Mouse (Mus musculus): Measurements from ENCODE around the gene Sdk1. TPM values are rescaled to one million over a fixed set of nuclear protein-coding genes. Genes with fewer than 3 reads are reported as not detected.

The Sdk1 gene
- polyA plus RNA-seq, 1 experiment from 2014 or later, result 1.7 TPM

- no peak overlapping the region for H3K4me2 ChIP-seq (ENCODE audit: low read depth, low read length)
- 84% methylated on average over 3 of the region's 3 CpGs for WGBS
- no peak overlapping the region for H3K9ac ChIP-seq (ENCODE audit: low read depth, low read length)
- no peaks in the 10 kb centered on the region for H3K27me3 ChIP-seq (replicated peaks; ENCODE audit: control insufficient read depth, insufficient read depth, low read length)
- ATAC-seq, result no peak
- peaks cover 3% of the 10 kb centered on the region; the same call in 1 of the 2 replicates for H3K36me3 ChIP-seq (ENCODE audit: control insufficient read depth, insufficient read depth, low read length)
- no peaks in the 10 kb centered on the region for H3K4me1 ChIP-seq (ENCODE audit: control insufficient read depth, insufficient read depth, low read length)
- H3K9me3 ChIP-seq (ENCODE audit: control insufficient read depth, low read length), result no peaks in the 10 kb centered on the region
- H3K27ac ChIP-seq (ENCODE audit: low read length), result no peak overlapping the region
- no peak overlapping the region for H3K4me3 ChIP-seq (ENCODE audit: low read length)
These were observed 752.9 kb downstream of the Sdk1 start for GRCm38 (mm10) chr5:141994192-141994591.

GRCm38 (mm10) chr5:142000247-142000646 is 759.0 kb downstream of the Sdk1 start:
- WGBS, result 90% methylated on average over 1 of the region's 1 CpGs
- H3K27ac ChIP-seq (ENCODE audit: low read length), result no peak overlapping the region

DNA sequence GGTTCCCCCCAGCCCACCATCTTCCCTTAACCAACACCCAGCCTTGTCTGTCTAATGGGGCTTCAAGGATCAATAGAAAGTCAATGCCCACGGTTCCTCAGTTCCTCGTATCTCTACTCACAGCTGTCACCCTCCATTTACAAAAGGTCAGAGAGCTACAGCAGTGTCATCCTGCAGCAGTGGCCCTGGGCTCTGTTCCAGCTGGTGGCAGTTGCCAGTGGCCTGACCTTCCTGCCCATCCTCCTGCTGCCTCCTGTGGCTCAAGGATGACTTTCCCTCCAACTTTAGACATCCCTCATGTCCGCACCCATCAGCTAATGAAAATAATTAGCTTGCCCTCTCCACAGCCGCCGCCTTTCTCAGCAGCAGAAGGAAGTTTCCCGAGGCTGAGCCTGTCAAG is 759.8 kb downstream of the Sdk1 start:
- Histone ChIP-seq H3K4me3 (ENCODE audit: low read length) (no peak overlapping the region), H3K27ac (ENCODE audit: low read length) (no peak overlapping the region), H3K9ac (ENCODE audit: low read depth, low read length) (no peak overlapping the region), H3K4me2 (ENCODE audit: low read depth, low read length) (no peak overlapping the region), H3K4me1 (ENCODE audit: control insufficient read depth, insufficient read depth, low read length) (peaks cover 2% of the 10 kb centered on the region; the same call in 1 of the 2 replicates), H3K36me3 (ENCODE audit: control insufficient read depth, insufficient read depth, low read length) (peaks cover 5% of the 10 kb centered on the region; the same call in 1 of the 2 replicates), H3K9me3 (ENCODE audit: control insufficient read depth, low read length) (no peaks in the 10 kb centered on the region), H3K27me3 (replicated peaks; ENCODE audit: control insufficient read depth, insufficient read depth, low read length) (no peaks in the 10 kb centered on the region)
- no peak for ATAC-seq
- WGBS, result 49% methylated on average over 6 of the region's 6 CpGs

More at GRCm38 (mm10) chr5:142000247-142000646, 759.0 kb downstream of the Sdk1 start:
- Histone ChIP-seq H3K9ac (ENCODE audit: low read depth, low read length) (no peak overlapping the region), H3K4me3 (ENCODE audit: low read length) (no peak overlapping the region), H3K9me3 (ENCODE audit: control insufficient read depth, low read length) (no peaks in the 10 kb centered on the region), H3K4me1 (ENCODE audit: control insufficient read depth, insufficient read depth, low read length) (peaks cover 2% of the 10 kb centered on the region; the same call in 1 of the 2 replicates), H3K27me3 (replicated peaks; ENCODE audit: control insufficient read depth, insufficient read depth, low read length) (no peaks in the 10 kb centered on the region), H3K36me3 (ENCODE audit: control insufficient read depth, insufficient read depth, low read length) (peaks cover 5% of the 10 kb centered on the region; the same call in 1 of the 2 replicates), H3K4me2 (ENCODE audit: low read depth, low read length) (no peak overlapping the region)
- ATAC-seq, result no peak

- Histone ChIP-seq H3K27ac (ENCODE audit: low read length) (no peak overlapping the region; the same call in 1 of the 2 replicates), H3K9me3 (ENCODE audit: control insufficient read depth, low read length) (no peaks in the 10 kb centered on the region), H3K9ac (ENCODE audit: low read depth, low read length) (no peak overlapping the region), H3K36me3 (ENCODE audit: control insufficient read depth, insufficient read depth, low read length) (peaks cover 5% of the 10 kb centered on the region; the same call in 1 of the 2 replicates), H3K4me2 (ENCODE audit: low read depth, low read length) (no peak overlapping the region), H3K4me1 (ENCODE audit: control insufficient read depth, insufficient read depth, low read length) (peaks cover 2% of the 10 kb centered on the region; the same call in 1 of the 2 replicates), H3K4me3 (ENCODE audit: low read length) (no peak overlapping the region), H3K27me3 (replicated peaks; ENCODE audit: control insufficient read depth, insufficient read depth, low read length) (no peaks in the 10 kb centered on the region)
- no peak for ATAC-seq
- 50% methylated on average over 3 of the region's 3 CpGs for WGBS
These were observed 760.7 kb downstream of the Sdk1 start for GRCm38 (mm10) chr5:142001973-142002372.

GRCm38 (mm10) chr5:142010189-142010588 is 768.9 kb downstream of the Sdk1 start:
- 0 out of 2 replicates have a peak, but pooled peaks cover 3% of the 10 kb centered on the region for H3K9me3 ChIP-seq (ENCODE audit: control insufficient read depth, low read length)
- ATAC-seq, result no peak
- WGBS, result 37% methylated on average over 3 of the region's 3 CpGs
- no peak overlapping the region for H3K4me2 ChIP-seq (ENCODE audit: low read depth, low read length)
- H3K27me3 ChIP-seq (replicated peaks; ENCODE audit: control insufficient read depth, insufficient read depth, low read length), result no peaks in the 10 kb centered on the region
- no peaks in the 10 kb centered on the region for H3K4me1 ChIP-seq (ENCODE audit: control insufficient read depth, insufficient read depth, low read length)
- H3K27ac ChIP-seq (ENCODE audit: low read length), result no peak overlapping the region
- no peak overlapping the region for H3K9ac ChIP-seq (ENCODE audit: low read depth, low read length)
- H3K4me3 ChIP-seq (ENCODE audit: low read length), result no peak overlapping the region
- peaks cover 2% of the 10 kb centered on the region; the same call in 1 of the 2 replicates for H3K36me3 ChIP-seq (ENCODE audit: control insufficient read depth, insufficient read depth, low read length)

DNA sequence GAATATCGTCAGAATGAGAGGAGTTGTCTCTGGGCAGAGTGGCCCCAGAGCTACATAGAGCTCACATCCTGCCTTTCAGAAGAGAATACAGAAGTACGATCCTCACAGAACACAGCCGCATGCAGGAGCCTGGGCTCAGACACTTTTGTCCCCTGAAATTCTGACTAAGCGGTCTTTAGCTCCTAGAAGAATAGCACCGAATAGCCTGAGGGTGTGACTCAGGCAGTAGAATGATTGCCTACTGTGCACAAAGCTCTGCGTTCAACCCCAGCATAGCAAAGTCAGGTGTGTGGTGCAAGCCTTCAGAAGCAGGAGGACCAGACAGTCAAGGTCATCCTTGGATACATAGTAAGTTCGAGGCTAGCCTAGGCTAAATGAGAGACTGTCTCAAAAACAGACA is 775.7 kb downstream of the Sdk1 start:
- Histone ChIP-seq H3K4me2 (ENCODE audit: low read depth, low read length) (no peak overlapping the region), H3K27me3 (replicated peaks; ENCODE audit: control insufficient read depth, insufficient read depth, low read length) (no peaks in the 10 kb centered on the region), H3K4me1 (ENCODE audit: control insufficient read depth, insufficient read depth, low read length) (no peaks in the 10 kb centered on the region), H3K27ac (ENCODE audit: low read length) (no peak overlapping the region), H3K4me3 (ENCODE audit: low read length) (no peak overlapping the region), H3K9ac (ENCODE audit: low read depth, low read length) (no peak overlapping the region), H3K9me3 (ENCODE audit: control insufficient read depth, low read length) (0 out of 2 replicates have a peak, but pooled peaks cover 3% of the 10 kb centered on the region), H3K36me3 (ENCODE audit: control insufficient read depth, insufficient read depth, low read length) (0 out of 2 replicates have a peak, but pooled peaks cover 2% of the 10 kb centered on the region)
- WGBS, result 91% methylated on average over 7 of the region's 7 CpGs
- ATAC-seq, result no peak

DNA sequence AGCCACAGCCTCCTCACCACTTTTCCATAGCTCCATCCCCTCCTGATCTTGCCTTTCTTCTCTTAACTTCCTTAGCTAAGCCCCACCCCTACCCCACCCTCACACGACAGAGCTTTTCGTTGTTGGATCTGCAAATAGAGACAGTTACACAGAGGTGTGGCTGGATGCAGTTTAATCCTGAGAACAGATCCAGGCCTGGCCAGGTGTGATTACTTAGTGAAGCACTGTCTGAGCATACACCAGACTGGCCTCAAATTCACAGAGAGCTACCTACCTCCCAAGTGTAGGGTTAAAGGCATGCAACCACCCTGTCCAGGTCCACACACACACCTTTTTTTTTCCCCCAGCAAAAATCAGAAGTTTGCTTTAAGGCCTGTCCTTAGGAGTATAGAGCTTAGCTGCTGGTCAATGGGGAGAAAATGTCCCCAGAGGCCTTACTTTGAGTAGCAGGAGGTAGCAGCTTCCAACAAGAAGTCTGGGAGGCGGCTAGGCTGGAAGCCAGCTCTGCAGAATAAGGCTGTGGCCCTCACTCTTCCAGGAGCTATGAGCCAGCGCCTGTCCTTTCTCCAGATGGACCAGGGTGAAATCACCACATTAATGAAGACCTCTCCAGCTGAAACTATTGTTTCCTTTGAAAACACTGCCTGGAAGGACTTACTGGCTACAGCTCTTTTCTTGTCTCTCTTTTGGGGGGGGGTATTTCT is 781.7 kb downstream of the Sdk1 start:
- no peaks in the 10 kb centered on the region for H3K27me3 ChIP-seq (replicated peaks; ENCODE audit: control insufficient read depth, insufficient read depth, low read length)

GRCm38 (mm10) chr5:142024448-142024847 is 783.2 kb downstream of the Sdk1 start:
- WGBS, result 49% methylated on average over 12 of the region's 12 CpGs
- Histone ChIP-seq H3K9ac (ENCODE audit: low read depth, low read length) (no peak overlapping the region), H3K27ac (ENCODE audit: low read length) (no peak overlapping the region), H3K36me3 (ENCODE audit: control insufficient read depth, insufficient read depth, low read length) (no peaks in the 10 kb centered on the region), H3K9me3 (ENCODE audit: control insufficient read depth, low read length) (no peaks in the 10 kb centered on the region), H3K27me3 (replicated peaks; ENCODE audit: control insufficient read depth, insufficient read depth, low read length) (no peaks in the 10 kb centered on the region), H3K4me1 (ENCODE audit: control insufficient read depth, insufficient read depth, low read length) (no peaks in the 10 kb centered on the region), H3K4me2 (ENCODE audit: low read depth, low read length) (no peak overlapping the region), H3K4me3 (ENCODE audit: low read length) (no peak overlapping the region)
- peak; percentile 40; the same call in 1 of the 2 replicates for ATAC-seq

More for the DNA sequence above, 781.7 kb downstream of the Sdk1 start:
- 54% methylated on average over 4 of the region's 4 CpGs for WGBS
- Histone ChIP-seq H3K4me1 (ENCODE audit: control insufficient read depth, insufficient read depth, low read length) (no peaks in the 10 kb centered on the region), H3K4me2 (ENCODE audit: low read depth, low read length) (no peak overlapping the region), H3K36me3 (ENCODE audit: control insufficient read depth, insufficient read depth, low read length) (no peaks in the 10 kb centered on the region), H3K9me3 (ENCODE audit: control insufficient read depth, low read length) (no peaks in the 10 kb centered on the region), H3K4me3 (ENCODE audit: low read length) (no peak overlapping the region), H3K9ac (ENCODE audit: low read depth, low read length) (no peak overlapping the region), H3K27ac (ENCODE audit: low read length) (no peak overlapping the region)
- ATAC-seq, result no peak

- H3K4me1 ChIP-seq (ENCODE audit: control insufficient read depth, insufficient read depth, low read length), result no peaks in the 10 kb centered on the region
- no peak overlapping the region for H3K4me2 ChIP-seq (ENCODE audit: low read depth, low read length)
- no peaks in the 10 kb centered on the region for H3K27me3 ChIP-seq (replicated peaks; ENCODE audit: control insufficient read depth, insufficient read depth, low read length)
- WGBS, result 76% methylated on average over 9 of the region's 9 CpGs
- H3K9ac ChIP-seq (ENCODE audit: low read depth, low read length), result no peak overlapping the region
- no peak for ATAC-seq
- H3K4me3 ChIP-seq (ENCODE audit: low read length), result no peak overlapping the region
- H3K27ac ChIP-seq (ENCODE audit: low read length), result no peak overlapping the region
- H3K9me3 ChIP-seq (ENCODE audit: control insufficient read depth, low read length), result no peaks in the 10 kb centered on the region
- H3K36me3 ChIP-seq (ENCODE audit: control insufficient read depth, insufficient read depth, low read length), result no peaks in the 10 kb centered on the region
These were observed 795.2 kb downstream of the Sdk1 start for GRCm38 (mm10) chr5:142036536-142036935.
